ENCODE assay signal across 24 mouse cellular contexts in the genomic region with DNA sequence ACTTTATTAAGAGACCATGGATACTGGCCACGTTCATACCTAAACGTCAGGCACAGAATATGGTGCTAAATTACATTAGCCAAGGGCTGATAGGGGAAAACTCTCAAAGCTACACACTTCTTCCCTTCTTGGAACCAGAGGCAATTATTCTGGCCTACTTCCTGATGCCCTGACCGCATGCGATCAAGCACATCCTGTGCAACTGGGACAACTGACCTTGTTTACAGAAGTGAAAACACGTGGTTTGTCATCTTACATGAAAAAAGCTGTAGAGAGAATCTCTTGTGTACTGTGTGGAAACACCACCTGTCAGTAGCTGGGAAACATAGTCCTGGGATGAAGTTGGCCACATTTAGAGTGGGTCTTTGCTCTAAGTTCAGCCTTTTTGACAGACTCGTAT. TPM values are rescaled to one million over a fixed set of nuclear protein-coding genes. Genes with fewer than 3 reads are reported as not detected.
DNase-seq lines count a peak whose midpoint lies in the region; ATAC-seq and TF ChIP-seq lines count a peak whose summit lies in the region.
"Had no signal": no experiment of that assay in that cellular context is flagged by ENCODE, and none has a peak within 500 bp of the region (broad histone marks: within the 10 kb centered on the region; RNA-seq: fewer than 3 reads in every experiment).

No protein-coding gene starts in this region.

- TF ChIP-seq CTCF in liver, adult 2 months (IDR thresholded peaks at IDR 0.05; ENCODE audit: low read depth, low read length), result no peak
- TF ChIP-seq CTCF in CH12.LX (conservative IDR thresholded peaks at IDR 0.05 in 1 of 2, IDR thresholded peaks at IDR 0.05 in 1 of 2; ENCODE audit: low read depth in 2 of 2, low read length in 2 of 2), result no peak

- dilution Hi-C loops in CH12.LX (cut with MboI; ENCODE audit: extremely low pct_ligation_motif_present, extremely low pct_unique_long_range_greater_than_20kb, low sequenced_read_pairs), result no loop called here

- no peak overlapping the region for H3K4me2 ChIP-seq in liver, embryonic 12.5 days
- no peak overlapping the region for H3K4me2 ChIP-seq in CH12.LX (ENCODE audit: insufficient read depth, low read depth, poor library complexity, severe bottlenecking)
- H3K4me2 ChIP-seq: heart, embryonic 12.5 days; kidney, embryonic 15.5 days; liver, embryonic 15.5 days had no signal

- peaks cover 2% of the 10 kb centered on the region; the same call in 1 of the 2 replicates for H3K4me1 ChIP-seq in liver, adult 2 months (ENCODE audit: control insufficient read depth, insufficient read depth, low read length)
- H3K4me1 ChIP-seq in liver, embryonic 12.5 days, result no peaks in the 10 kb centered on the region
- peaks cover 14 to 60% of the 10 kb centered on the region in 2 experiments for H3K4me1 ChIP-seq in CH12.LX (ENCODE audit: control insufficient read depth in 1 of 2, insufficient read depth in 2 of 2)
- peaks cover 17% of the 10 kb centered on the region for H3K4me1 ChIP-seq in midbrain, embryonic 10.5 days
- H3K4me1 ChIP-seq: liver, embryonic 15.5 days had no signal

- WGBS in liver, adult 2 months, result 53% methylated on average over 6 of the region's 6 CpGs
- WGBS in liver, embryonic 12.5 days (ENCODE audit: insufficient replicate concordance), result 52% methylated on average over 6 of the region's 6 CpGs
- 79% methylated on average over 6 of the region's 6 CpGs for WGBS in midbrain, embryonic 10.5 days

- no peaks in the 10 kb centered on the region for H3K27me3 ChIP-seq in liver, adult 2 months (ENCODE audit: control insufficient read depth, insufficient read depth, low read length)
- H3K27me3 ChIP-seq in liver, embryonic 12.5 days (replicated peaks), result no peaks in the 10 kb centered on the region
- H3K27me3 ChIP-seq in CH12.LX (replicated peaks), result no peaks in the 10 kb centered on the region
- H3K27me3 ChIP-seq in midbrain, embryonic 10.5 days (ENCODE audit: low read depth, poor library complexity, severe bottlenecking), result no peaks in the 10 kb centered on the region
- H3K27me3 ChIP-seq: heart, embryonic 12.5 days; kidney, embryonic 15.5 days; liver, embryonic 15.5 days had no signal

- no peaks in the 10 kb centered on the region for H3K36me3 ChIP-seq in liver, adult 2 months (ENCODE audit: control insufficient read depth, insufficient read depth, low read length)
- H3K36me3 ChIP-seq in liver, embryonic 12.5 days, result no peaks in the 10 kb centered on the region
- peaks cover 0 to 2% of the 10 kb centered on the region in 2 experiments for H3K36me3 ChIP-seq in CH12.LX (replicated peaks in 1 of 2; ENCODE audit: control insufficient read depth in 1 of 2, insufficient read depth in 1 of 2, low read length in 1 of 2)
- no peaks in the 10 kb centered on the region for H3K36me3 ChIP-seq in midbrain, embryonic 10.5 days
- H3K36me3 ChIP-seq: forebrain, embryonic 10.5 days; heart, embryonic 12.5 days; hindbrain, embryonic 10.5 days; kidney, embryonic 15.5 days; liver, embryonic 15.5 days had no signal

- no peak overlapping the region for H3K27ac ChIP-seq in liver, adult 2 months (replicated peaks; ENCODE audit: insufficient read depth, low read depth, low read length)
- H3K27ac ChIP-seq in liver, embryonic 12.5 days, result no peak overlapping the region
- no peak overlapping the region for H3K27ac ChIP-seq in CH12.LX (ENCODE audit: insufficient read depth, low read depth)
- no peak overlapping the region for H3K27ac ChIP-seq in midbrain, embryonic 10.5 days (replicated peaks)
- H3K27ac ChIP-seq: forebrain, embryonic 10.5 days; hindbrain, embryonic 10.5 days; kidney, embryonic 15.5 days; liver, embryonic 15.5 days had no signal

- no peak overlapping the region for H3K4me3 ChIP-seq in liver, adult 2 months (ENCODE audit: insufficient read depth, low read depth, low read length)
- no peak overlapping the region for H3K4me3 ChIP-seq in liver, embryonic 12.5 days
- H3K4me3 ChIP-seq in CH12.LX (replicated peaks in 1 of 3; ENCODE audit: low read depth in 2 of 3, low read length in 2 of 3, poor library complexity in 1 of 3), result no peak overlapping the region
- no peak overlapping the region for H3K4me3 ChIP-seq in midbrain, embryonic 10.5 days
- H3K4me3 ChIP-seq: forebrain, embryonic 10.5 days; heart, embryonic 12.5 days; hindbrain, embryonic 10.5 days; kidney, embryonic 15.5 days; liver, embryonic 15.5 days had no signal

- no peak overlapping the region for H3K9ac ChIP-seq in liver, adult 2 months (ENCODE audit: low read depth, low read length)
- no peak overlapping the region for H3K9ac ChIP-seq in liver, embryonic 12.5 days
- H3K9ac ChIP-seq in CH12.LX (ENCODE audit: insufficient read depth, low read depth), result no peak overlapping the region
- H3K9ac ChIP-seq: forebrain, postnatal 0 days; heart, embryonic 12.5 days; kidney, embryonic 15.5 days; liver, embryonic 15.5 days had no signal

- peak; percentile 33 for DNase-seq in liver, adult 2 months (ENCODE audit: extremely low read depth, low read depth, low spot score)
- DNase-seq in 416B (ENCODE audit: low read depth) (peak; percentile 53), CH12.LX (ENCODE audit: extremely low read depth) (peak; percentile 43)
- no peak for DNase-seq in B cell, adult 2 months
- DNase-seq in midbrain, embryonic 10.5 days (ENCODE audit: low spot score), result no peak
- DNase-seq: adrenal gland, postnatal 14 days; cerebellum, adult 9-10 months; forebrain, postnatal 0 days; gastrocnemius, postnatal 36 days; heart, postnatal 10 days; kidney, postnatal 4 days; layer of hippocampus, adult 9-11 months; right cerebral cortex, adult 18-20 months; right cerebral cortex, postnatal 4 days had no signal

- no peak for TF ChIP-seq RAD21 in CH12.LX (IDR thresholded peaks at IDR 0.05; ENCODE audit: low read depth, low read length)

- TF ChIP-seq EP300 in CH12.LX (IDR thresholded peaks at IDR 0.05; ENCODE audit: low read length), result peak; percentile 55; the same call in 1 of the 2 replicates

- ATAC-seq in liver, embryonic 12.5 days, result no peak
- ATAC-seq in monocyte, adult 5-6 weeks (replicated peaks; ENCODE audit: insufficient number of reproducible peaks, low FRiP score, low TSS enrichment, poor library complexity, severe bottlenecking), result peak; percentile 81
- ATAC-seq: forebrain, postnatal 0 days; hindbrain, embryonic 16.5 days; intestine, embryonic 16.5 days; midbrain, embryonic 16.5 days had no signal

- H3K79me2 ChIP-seq in liver, adult 2 months (ENCODE audit: control insufficient read depth, insufficient read depth, low read length), result no peaks in the 10 kb centered on the region
- H3K79me2 ChIP-seq in CH12.LX (replicated peaks; ENCODE audit: control insufficient read depth, extremely low read depth, insufficient read depth, poor library complexity, severe bottlenecking), result no peaks in the 10 kb centered on the region

- TF ChIP-seq POLR2A in liver, adult 2 months (IDR thresholded peaks at IDR 0.05; ENCODE audit: extremely low read depth, insufficient read depth, low read length), result no peak
- TF ChIP-seq POLR2A in CH12.LX (IDR thresholded peaks at IDR 0.05; ENCODE audit: low read depth, low read length), result no peak

- in situ Hi-C loops in CH12.LX (cut with MboI; ENCODE audit: low pct_ligation_motif_present, low pct_unique_long_range_greater_than_20kb, low sequenced_read_pairs), result loop anchor here (25.0 kb wide), 1 partner anchor 328 kb away; no protein-coding TSS in a partner anchor

- H3K9me3 ChIP-seq in liver, embryonic 12.5 days (replicated peaks), result no peaks in the 10 kb centered on the region
- H3K9me3 ChIP-seq in CH12.LX (replicated peaks; ENCODE audit: low read length), result no peaks in the 10 kb centered on the region
- no peaks in the 10 kb centered on the region for H3K9me3 ChIP-seq in midbrain, embryonic 10.5 days (replicated peaks)
- H3K9me3 ChIP-seq: forebrain, embryonic 10.5 days; heart, embryonic 12.5 days; hindbrain, embryonic 10.5 days; kidney, embryonic 15.5 days; liver, embryonic 15.5 days had no signal

TF ChIP-seq in CH12.LX, 34 proteins besides CTCF, POLR2A, EP300 and RAD21 (continues in another document):
- TF ChIP-seq JUN (IDR thresholded peaks at IDR 0.05; ENCODE audit: insufficient read depth, low read depth, low read length) (no peak), ELF1 (IDR thresholded peaks at IDR 0.05; ENCODE audit: low read depth, low read length) (no peak), ZMIZ1 (IDR thresholded peaks at IDR 0.05; ENCODE audit: low read depth, low read length) (no peak), MAX (IDR thresholded peaks at IDR 0.05; ENCODE audit: low read length) (peak; percentile 97), HCFC1 (IDR thresholded peaks at IDR 0.05; ENCODE audit: low read depth, low read length) (no peak), PAX5 (IDR thresholded peaks at IDR 0.05; ENCODE audit: low read length) (no peak), POLR2AphosphoS2 (IDR thresholded peaks at IDR 0.05; ENCODE audit: low read depth, low read length) (no peak), BHLHE40 (IDR thresholded peaks at IDR 0.05; ENCODE audit: low read depth, low read length) (0 out of 2 replicates have a peak, but pooled peaks have one; percentile 20), JUND (conservative IDR thresholded peaks at IDR 0.05; ENCODE audit: low read depth, low read length) (no peak), IRF4 (IDR thresholded peaks at IDR 0.05; ENCODE audit: low read depth, low read length) (0 out of 2 replicates have a peak, but pooled peaks have one; percentile 32), ETS1 (conservative IDR thresholded peaks at IDR 0.05; ENCODE audit: low read depth, low read length) (no peak), MYC (IDR thresholded peaks at IDR 0.05; ENCODE audit: low read depth, low read length) (peak; percentile 95), USF1 (IDR thresholded peaks at IDR 0.05; ENCODE audit: low read depth, low read length) (no peak)

RNA-seq across cellular contexts. Expression of a gene that starts 2.3 kb away (rescaled TPM):
- 4.1 and 4.9 TPM in 2 replicates for total RNA-seq in liver, adult 2 months (2014; rRNA removed)
- polyA plus RNA-seq in liver, adult 2 months (2012; rRNA removed), result 3.4 and 5.1 TPM in 2 replicates
- 5.2 and 5.6 TPM in 2 replicates for polyA plus RNA-seq in liver, embryonic 12.5 days (2016; fragmentation: Nextera tagmentation; extraction: Ambion mirVana)
- 30.0 TPM in 2 replicates for total RNA-seq in CH12.LX (2012; rRNA removed)
- 28.1 and 28.3 TPM in 2 replicates for total RNA-seq in CH12.LX (2014; rRNA removed)
- 31.2 and 33.9 TPM in 2 replicates for polyA plus RNA-seq in CH12.LX (2012; ENCODE audit: insufficient read length, low read depth)
- total RNA-seq in monocyte, adult 5-6 weeks (2017), result 94.6 to 125 TPM (median 116 TPM) in 3 replicates
- polyA plus RNA-seq in midbrain, embryonic 10.5 days (2016; fragmentation: Nextera tagmentation; extraction: Ambion mirVana), result 11.4 and 13.2 TPM in 2 replicates

RNA-seq across cellular contexts. Expression of a gene that starts 28.2 kb away (rescaled TPM):
- 10.2 and 14.1 TPM in 2 replicates for total RNA-seq in liver, adult 2 months (2014; rRNA removed)
- 18.7 and 20.1 TPM in 2 replicates for polyA plus RNA-seq in liver, adult 2 months (2012; rRNA removed)
- polyA plus RNA-seq in liver, embryonic 12.5 days (2016; fragmentation: Nextera tagmentation; extraction: Ambion mirVana), result 0.91 and 0.96 TPM in 2 replicates
- total RNA-seq in CH12.LX (2012; rRNA removed) (2.2 and 3.3 TPM in 2 replicates), CH12.LX (2014; rRNA removed) (4.1 and 4.4 TPM in 2 replicates)
- polyA plus RNA-seq in CH12.LX (2012; ENCODE audit: insufficient read length, low read depth), result 3.6 and 4.8 TPM in 2 replicates
- 0.11 to 1.2 TPM (median 1.1 TPM) in 3 replicates for total RNA-seq in monocyte, adult 5-6 weeks (2017)
- polyA plus RNA-seq in midbrain, embryonic 10.5 days (2016; fragmentation: Nextera tagmentation; extraction: Ambion mirVana), result 6.4 and 8.7 TPM in 2 replicates

Comparison
In these comparisons a context has a peak if more than half of its experiments do, and no peak if none do; other contexts are left out.
1. DNase-seq: peak in liver, adult 2 months (single experiment), 416B (single experiment) and CH12.LX (single experiment); none in B cell, adult 2 months (0 of 2) and midbrain, embryonic 10.5 days (single experiment).